ENCODE assay signal across 8 mouse cellular contexts in genomic region chr12:21227076-21227980, GRCm38 (mm10). TPM values are rescaled to one million over a fixed set of nuclear protein-coding genes. Genes with fewer than 3 reads are reported as not detected.
DNase-seq lines count a peak whose midpoint lies in the region; ATAC-seq lines count a peak whose summit lies in the region.

No protein-coding gene starts in this region.

- H3K4me1 ChIP-seq in heart, embryonic 10.5 days = peaks cover 21% of the 10 kb centered on the region
- H3K4me1 ChIP-seq in kidney, embryonic 15.5 days = peaks cover 14% of the 10 kb centered on the region; the same call in 1 of the 2 replicates
- H3K4me1 ChIP-seq in stomach, embryonic 15.5 days = peaks cover 11% of the 10 kb centered on the region

- H3K9ac ChIP-seq in kidney, embryonic 15.5 days = no peak overlapping the region
- H3K9ac ChIP-seq in stomach, embryonic 15.5 days = no peak overlapping the region

- no peaks in the 10 kb centered on the region for H3K9me3 ChIP-seq in heart, embryonic 10.5 days
- no peaks in the 10 kb centered on the region for H3K9me3 ChIP-seq in kidney, embryonic 15.5 days (replicated peaks)
- H3K9me3 ChIP-seq in stomach, embryonic 15.5 days = no peaks in the 10 kb centered on the region

- H3K4me2 ChIP-seq in kidney, embryonic 15.5 days = no peak overlapping the region
- no peak overlapping the region for H3K4me2 ChIP-seq in stomach, embryonic 15.5 days

- H3K4me3 ChIP-seq in heart, embryonic 10.5 days = no peak overlapping the region
- no peak overlapping the region for H3K4me3 ChIP-seq in kidney, embryonic 15.5 days (replicated peaks)
- no peak overlapping the region for H3K4me3 ChIP-seq in stomach, embryonic 15.5 days (replicated peaks)

- DNase-seq in layer of hippocampus, adult 18-20 months (ENCODE audit: low spot score in 2 of 2) = peak; percentile 25 to 55
- DNase-seq in layer of hippocampus, adult 9-10 months (ENCODE audit: low spot score) = no peak
- DNase-seq in R1 (ENCODE audit: low read depth, low spot score) = peak; percentile 44
- peak; percentile 68 to 73 for DNase-seq in cerebellum, postnatal 25 days
- DNase-seq in heart, embryonic 10.5 days (ENCODE audit: low spot score) = no peak
- DNase-seq in lung, postnatal 36 days = peak; percentile 94

- peaks cover 43% of the 10 kb centered on the region for H3K36me3 ChIP-seq in heart, embryonic 10.5 days
- peaks cover 38% of the 10 kb centered on the region for H3K36me3 ChIP-seq in kidney, embryonic 15.5 days
- no peaks in the 10 kb centered on the region for H3K36me3 ChIP-seq in stomach, embryonic 15.5 days

- H3K27ac ChIP-seq in heart, embryonic 10.5 days = 0 out of 2 replicates have a peak overlapping the region, but pooled peaks have one; percentile 36
- H3K27ac ChIP-seq in kidney, embryonic 15.5 days = peak overlapping the region; percentile 43
- H3K27ac ChIP-seq in stomach, embryonic 15.5 days = peak overlapping the region; percentile 31; the same call in 1 of the 2 replicates

- 30% methylated on average over 6 of the region's 6 CpGs for WGBS in heart, embryonic 10.5 days
- WGBS in kidney, embryonic 15.5 days = 42% methylated on average over 6 of the region's 6 CpGs
- 48% methylated on average over 6 of the region's 6 CpGs for whole genome bisulfite sequencing in stomach, embryonic 15.5 days

- ATAC-seq in kidney, embryonic 15.5 days (replicated peaks; ENCODE audit: low FRiP score) = peak; percentile 49; the same call in 1 of the 2 replicates
- peak; percentile 44; the same call in 1 of the 2 replicates for ATAC-seq in stomach, embryonic 15.5 days (ENCODE audit: insufficient read depth, low FRiP score, low read depth)

- H3K27me3 ChIP-seq in heart, embryonic 10.5 days (ENCODE audit: insufficient read depth, poor library complexity, severe bottlenecking) = no peaks in the 10 kb centered on the region
- no peaks in the 10 kb centered on the region for H3K27me3 ChIP-seq in kidney, embryonic 15.5 days
- no peaks in the 10 kb centered on the region for H3K27me3 ChIP-seq in stomach, embryonic 15.5 days (replicated peaks)

RNA-seq across cellular contexts. Expression of gene Cpsf3, which starts 57.9 kb away (rescaled TPM):
- total RNA-seq in layer of hippocampus, adult 18-20 months (2021) = 10 to 100 TPM; 46.9 to 47.1 TPM
- polyA plus RNA-seq in heart, embryonic 10.5 days (2016; fragmentation: Nextera tagmentation; extraction: Ambion mirVana) = 91.9 and 106 TPM in 2 replicates
- polyA plus RNA-seq in kidney, embryonic 15.5 days (2015; fragmentation: Nextera tagmentation; extraction: Ambion mirVana) = 112 and 115 TPM in 2 replicates
- polyA plus RNA-seq in stomach, embryonic 15.5 days (2015; fragmentation: Nextera tagmentation; extraction: Ambion mirVana) = 101 and 106 TPM in 2 replicates

RNA-seq across cellular contexts. Expression of gene Itgb1bp1, which starts 58.8 kb away (rescaled TPM):
- 10 to 100 TPM; 40.7 to 43.4 TPM for total RNA-seq in layer of hippocampus, adult 18-20 months (2021)
- polyA plus RNA-seq in heart, embryonic 10.5 days (2016; fragmentation: Nextera tagmentation; extraction: Ambion mirVana) = 39.5 and 40.8 TPM in 2 replicates
- polyA plus RNA-seq in kidney, embryonic 15.5 days (2015; fragmentation: Nextera tagmentation; extraction: Ambion mirVana) = 45.8 and 46.0 TPM in 2 replicates
- 42.5 and 49.7 TPM in 2 replicates for polyA plus RNA-seq in stomach, embryonic 15.5 days (2015; fragmentation: Nextera tagmentation; extraction: Ambion mirVana)

Comparison
In these comparisons a context has a peak if more than half of its experiments do, and no peak if none do; other contexts are left out.
1. DNase-seq: peak in layer of hippocampus, adult 18-20 months (2 of 2), R1 (single experiment), cerebellum, postnatal 25 days (2 of 2) and lung, postnatal 36 days (single experiment); none in layer of hippocampus, adult 9-10 months (single experiment) and heart, embryonic 10.5 days (single experiment).
2. Peak in every context shown above with its lines, with median percentiles within 50 percentile points of each other: H3K27ac ChIP-seq.